Mouse (Mus musculus): Measurements from ENCODE around the gene Btg3. TPM values are rescaled to one million over a fixed set of nuclear protein-coding genes. Genes with fewer than 3 reads are reported as not detected.
"Not testable (repeated sequence)": the region's sequence is repeated elsewhere in the genome, so short reads cannot be mapped to it uniquely, and the experiment has no call there.

Gene Btg3
- total RNA-seq (2021), result 10 to 100 TPM; 17.4 to 36.3 TPM
- long read RNA-seq, experiment 1, transcript Btg3-201 (5 exons, 1,414 nt), result major isoform, 105 of 116 reads
- long read RNA-seq, experiment 1, partial matches to known transcripts, result 3 of 116 reads
- long read RNA-seq, experiment 1, other reads (novel, unspliced or antisense), result 8 of 116 reads
- long read RNA-seq, experiment 2, transcript Btg3-201 (5 exons, 1,414 nt), result major isoform, 36 of 43 reads
- long read RNA-seq, experiment 2, partial matches to known transcripts, result 5 of 43 reads
- long read RNA-seq, experiment 2, other reads (novel, unspliced or antisense), result 2 of 43 reads

DNA sequence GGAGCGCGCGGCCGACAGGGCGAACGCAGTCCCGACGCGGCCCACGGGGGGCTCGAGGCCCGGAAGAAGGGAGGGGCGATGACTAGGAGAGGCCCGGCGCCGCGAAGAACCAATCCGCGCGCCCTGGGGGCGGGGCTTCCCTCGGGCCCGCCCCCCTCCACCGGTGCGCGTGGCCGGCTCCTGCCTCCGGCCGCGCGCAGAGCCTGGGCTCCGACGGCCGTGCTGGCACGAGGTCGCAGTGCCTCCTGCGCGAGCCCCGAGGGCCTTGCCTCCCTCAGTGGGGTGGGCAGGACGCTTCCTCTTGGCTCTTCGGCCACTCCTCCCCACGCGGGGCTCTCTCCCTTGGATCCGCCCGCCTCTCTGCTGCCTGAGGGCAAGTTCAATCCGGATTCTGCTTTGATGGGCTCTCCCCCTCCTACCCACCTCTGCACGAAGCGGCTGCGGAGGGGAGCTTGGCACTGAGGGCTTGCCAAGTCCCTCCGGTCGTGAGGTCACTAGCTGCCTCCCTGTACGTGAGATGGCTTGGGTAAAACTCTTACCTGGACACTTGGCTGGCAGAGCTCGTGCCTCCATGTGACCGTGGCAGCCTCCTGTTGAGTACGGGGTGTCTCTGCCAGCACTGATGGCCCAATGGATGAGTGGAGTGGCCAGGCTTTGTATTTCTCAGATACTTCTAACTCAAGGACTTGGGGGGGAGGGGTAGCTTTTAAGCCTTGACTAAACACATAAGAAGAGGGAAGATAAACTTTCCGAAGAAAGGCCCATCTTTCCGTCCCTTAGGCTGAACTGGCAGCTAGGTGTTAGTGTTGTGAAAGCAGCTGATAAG is at the start of gene Btg3:
TSS of gene Btg3 (minus strand) at position 448 of the 826 bp plus-strand sequence.
- DNase-seq, result peak; percentile 95

DNA sequence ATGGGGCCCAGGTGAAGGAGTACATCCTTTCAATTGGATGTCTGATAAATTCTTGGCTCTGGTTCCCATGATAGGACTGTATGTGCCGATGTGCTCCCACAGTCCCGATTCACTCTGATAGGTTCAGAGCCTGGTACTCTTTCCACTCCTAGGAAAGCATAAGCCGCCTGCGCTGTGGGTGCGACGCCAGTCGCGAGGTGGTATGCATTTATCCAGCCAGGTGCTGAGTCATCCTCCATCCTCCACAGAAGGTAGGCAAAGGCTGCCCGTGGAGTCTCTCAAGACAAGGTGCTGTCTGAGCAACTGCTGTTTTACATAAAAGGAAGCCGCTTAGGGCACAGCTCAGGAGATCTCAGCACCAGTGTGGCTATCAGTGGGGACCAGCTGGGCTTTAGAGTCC is 40.7 kb upstream of the Btg3 start:
- DNase-seq, result no peak

- DNase-seq, result no peak
Measured at GRCm38 (mm10) chr16:78416500-78416899, 39.5 kb upstream of the Btg3 start.

GRCm38 (mm10) chr16:78409991-78410390 is 33.0 kb upstream of the Btg3 start:
- DNase-seq, result no peak

DNA sequence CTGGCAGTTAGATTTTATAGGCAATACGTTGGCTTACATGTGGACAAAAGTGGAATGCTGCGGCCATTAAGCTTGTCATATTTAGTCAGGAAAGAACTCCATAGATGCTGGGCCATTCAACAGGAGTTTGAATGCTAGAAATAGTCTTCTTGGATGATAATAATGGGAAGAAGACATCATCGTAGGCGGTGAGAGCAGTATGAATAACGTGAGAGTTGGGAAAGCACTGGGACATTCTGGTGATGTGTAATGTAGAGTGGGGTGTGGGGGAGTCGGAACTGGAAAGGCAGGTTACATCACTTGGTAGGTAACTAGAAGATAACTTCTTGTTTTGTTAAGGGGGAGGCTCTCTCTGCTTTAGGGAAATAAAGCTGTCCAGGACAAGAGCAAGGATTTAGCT is 30.9 kb upstream of the Btg3 start:
- DNase-seq, result no peak

DNA sequence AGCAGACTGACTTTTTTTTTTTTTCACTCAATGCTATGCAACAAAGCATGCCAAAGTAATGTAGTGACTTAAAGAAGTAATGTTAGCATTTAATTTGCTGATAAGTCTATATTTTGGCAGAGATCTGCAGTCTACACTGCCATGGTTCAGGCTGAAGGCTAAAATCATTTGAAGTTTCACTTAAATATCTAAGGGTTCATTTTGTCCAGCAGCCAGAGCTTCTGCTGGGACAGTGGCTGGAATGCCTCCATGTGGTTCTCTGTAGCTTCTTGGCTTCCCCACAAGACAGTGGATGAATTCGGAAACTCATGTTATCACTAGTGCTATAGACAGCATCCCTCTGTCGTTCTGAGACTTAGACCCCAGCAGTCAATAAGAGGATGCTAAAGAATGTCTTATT is 29.7 kb upstream of the Btg3 start:
- DNase-seq, result no peak

DNA sequence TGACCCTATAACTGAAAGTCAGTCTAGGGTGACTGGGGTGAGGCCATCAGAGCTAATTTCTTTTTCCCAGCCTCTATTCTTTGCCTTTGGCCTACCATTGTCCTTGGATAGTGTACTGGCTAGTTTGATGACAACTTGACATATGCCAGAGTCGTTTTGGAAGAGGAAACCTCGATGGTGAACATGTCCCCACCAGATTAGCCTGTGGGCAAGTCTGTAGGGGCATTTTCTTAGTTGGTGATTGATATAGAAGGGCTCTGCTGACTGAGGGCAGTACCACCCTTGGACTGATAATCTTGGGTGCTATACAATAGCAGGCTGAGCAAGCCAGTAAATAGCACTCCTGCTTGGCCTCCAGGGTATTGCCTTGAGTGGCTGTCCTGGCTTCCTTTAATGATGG is 25.3 kb upstream of the Btg3 start:
- no peak for DNase-seq

- no peak for DNase-seq
Measured at GRCm38 (mm10) chr16:78399423-78399822, 22.4 kb upstream of the Btg3 start.

- DNase-seq, result no peak
Measured at GRCm38 (mm10) chr16:78398734-78399133, 21.7 kb upstream of the Btg3 start.

DNA sequence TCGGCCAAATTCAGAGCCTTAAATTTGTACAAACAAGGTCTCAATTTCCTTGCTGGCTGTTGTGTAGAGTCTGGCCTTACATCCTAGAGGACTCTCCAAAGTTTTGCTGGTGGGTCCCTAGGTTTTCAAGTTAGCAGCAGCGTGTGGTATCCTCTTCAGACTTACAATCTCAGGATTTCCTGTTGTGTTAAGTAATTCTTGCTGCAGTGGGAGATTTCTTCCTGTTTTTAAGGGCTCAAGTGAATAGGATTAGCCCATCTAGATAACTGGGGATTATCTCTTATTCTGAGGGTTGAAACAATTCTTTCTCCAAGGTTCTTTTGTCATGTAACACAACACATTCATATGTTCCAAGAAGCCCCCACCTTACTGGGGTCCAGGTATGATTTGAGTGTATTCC is 14.4 kb upstream of the Btg3 start:
- no peak for DNase-seq

- DNase-seq, result no peak
Measured at GRCm38 (mm10) chr16:78389986-78390385, 13.0 kb upstream of the Btg3 start.

GRCm38 (mm10) chr16:78389122-78389521 is 12.1 kb upstream of the Btg3 start:
- DNase-seq, result no peak

- no peak for DNase-seq
Measured at GRCm38 (mm10) chr16:78378493-78378892, 1.5 kb upstream of the Btg3 start.

DNA sequence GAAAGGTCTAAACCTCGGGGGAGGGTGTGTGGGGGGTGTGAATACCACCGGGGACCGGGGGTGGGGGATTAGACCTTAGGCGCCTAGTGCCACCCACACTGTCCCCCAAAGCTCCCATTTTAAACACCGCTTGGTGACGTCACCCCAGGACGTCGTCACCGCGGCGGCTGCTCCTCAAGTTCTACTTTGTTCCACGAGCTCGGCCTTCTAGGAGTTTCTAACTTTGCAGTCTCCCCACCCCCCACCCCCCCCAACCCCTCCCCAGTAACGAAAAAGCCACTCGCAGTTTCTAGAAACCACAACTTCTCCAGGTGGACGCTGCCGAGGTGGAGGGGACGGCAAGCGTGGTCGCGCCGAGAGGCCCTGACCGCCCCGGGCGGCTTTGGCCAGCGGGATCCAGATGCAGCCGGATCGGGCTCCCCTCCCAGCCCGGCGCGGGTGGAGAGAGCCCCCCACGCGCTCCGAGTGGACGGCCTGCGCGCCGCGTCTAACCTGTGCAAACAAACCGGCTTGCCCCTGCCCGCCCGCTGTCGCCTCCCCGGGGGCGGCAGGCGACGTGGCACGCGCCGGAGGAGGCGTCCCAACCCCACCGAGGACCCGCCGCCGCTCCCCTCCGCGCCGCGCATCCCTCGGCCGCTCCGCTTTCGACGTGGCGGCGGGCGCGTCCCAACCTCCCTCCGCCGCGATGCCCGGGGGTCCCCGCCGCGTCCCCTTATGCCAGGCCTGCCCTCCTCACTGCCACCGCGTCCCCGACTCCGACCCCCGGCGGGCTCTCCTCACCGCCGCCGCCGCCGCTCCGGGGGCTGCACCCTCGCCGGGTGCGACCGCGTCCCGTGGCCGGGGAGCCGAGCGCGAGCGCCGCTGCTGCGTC is 936 bp downstream of the Btg3 start:
- peak; percentile 74 for DNase-seq

GRCm38 (mm10) chr16:78375222-78375621 is 1.8 kb downstream of the Btg3 start:
- no peak for DNase-seq

DNA sequence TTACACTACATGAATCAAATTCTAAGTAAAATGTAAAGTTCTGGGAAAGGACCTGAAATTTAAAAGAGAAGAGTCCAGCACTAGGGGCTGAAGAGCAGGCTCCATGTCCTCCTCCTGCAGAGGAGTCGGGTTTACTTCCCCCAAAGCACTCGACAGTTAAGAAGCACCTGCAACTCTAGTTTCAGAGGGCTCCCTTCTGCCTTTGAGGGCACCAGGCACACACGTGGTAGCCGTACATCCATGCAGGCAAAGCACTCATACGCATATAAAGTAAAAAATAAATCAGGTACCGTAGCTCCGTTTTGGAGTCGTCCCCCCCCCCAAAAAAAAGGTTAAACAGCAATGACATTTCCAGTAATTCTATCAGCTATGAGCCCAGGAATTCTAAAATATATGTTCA is 3.2 kb downstream of the Btg3 start:
- DNase-seq, result no peak

DNA sequence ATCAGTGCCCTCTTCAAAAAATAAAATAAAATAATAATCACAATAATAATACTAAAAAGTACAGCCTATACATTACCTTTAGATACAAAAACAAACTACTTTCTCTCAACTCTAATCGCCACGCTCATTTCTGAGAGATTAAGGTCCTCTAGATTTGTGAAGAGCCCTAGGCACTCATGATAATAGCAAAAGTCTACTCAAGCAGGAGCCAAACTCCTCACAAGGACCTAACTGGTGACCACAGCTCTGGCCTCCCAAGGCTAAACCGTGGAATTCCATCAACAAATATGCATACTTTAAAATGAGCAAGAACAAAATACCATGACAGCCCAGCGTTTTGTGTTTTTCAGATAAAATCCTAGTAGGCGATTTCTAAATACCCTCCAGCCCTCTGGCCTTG is 4.2 kb downstream of the Btg3 start:
- no peak for DNase-seq

DNA sequence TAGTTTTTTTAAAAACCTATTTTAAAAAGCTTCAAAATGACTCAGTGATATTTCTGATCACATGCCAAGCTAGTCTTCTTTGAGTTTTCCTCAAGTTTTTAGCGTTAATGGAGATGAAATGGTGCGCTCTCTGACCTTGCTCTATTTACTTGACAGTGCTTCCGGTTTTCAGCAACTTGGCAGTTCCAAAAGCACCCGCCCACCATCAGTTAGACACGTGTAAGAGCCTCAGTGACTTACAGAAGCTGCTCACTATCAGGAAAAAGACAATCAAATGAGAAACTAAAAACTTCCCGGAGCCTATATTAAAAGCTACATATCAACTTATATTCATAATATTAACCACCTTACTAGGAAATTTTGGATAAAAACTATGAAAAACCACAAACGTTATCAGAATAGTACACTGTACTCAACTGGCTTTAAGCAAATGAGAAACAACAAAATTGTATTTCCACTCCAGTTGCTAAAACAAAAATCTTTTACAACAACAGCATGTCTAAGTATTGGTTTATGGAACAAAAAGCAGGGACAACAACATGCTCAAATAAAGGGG is 5.4 kb downstream of the Btg3 start:
- peak; percentile 61 for DNase-seq

DNA sequence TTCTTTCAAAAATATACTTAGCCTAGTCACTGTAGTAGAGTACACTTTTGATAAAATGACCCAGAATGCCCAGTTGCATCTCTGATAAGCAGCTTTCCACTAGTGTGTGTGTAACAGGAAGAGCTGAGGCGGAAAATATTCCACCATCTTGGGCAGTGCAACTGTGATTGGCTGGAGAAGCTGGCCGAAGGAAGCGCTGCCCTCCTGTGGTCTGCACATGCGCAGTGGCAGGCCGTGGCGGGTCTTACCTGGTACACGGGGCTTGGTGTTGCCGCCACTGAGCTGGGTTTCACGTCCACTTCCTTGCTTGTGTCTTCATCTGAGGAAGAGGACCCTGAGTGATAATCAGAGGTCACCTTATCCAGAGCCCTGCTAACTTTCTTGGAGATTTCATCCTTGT is 12.4 kb downstream of the Btg3 start:
- not testable (repeated sequence) for DNase-seq

DNA sequence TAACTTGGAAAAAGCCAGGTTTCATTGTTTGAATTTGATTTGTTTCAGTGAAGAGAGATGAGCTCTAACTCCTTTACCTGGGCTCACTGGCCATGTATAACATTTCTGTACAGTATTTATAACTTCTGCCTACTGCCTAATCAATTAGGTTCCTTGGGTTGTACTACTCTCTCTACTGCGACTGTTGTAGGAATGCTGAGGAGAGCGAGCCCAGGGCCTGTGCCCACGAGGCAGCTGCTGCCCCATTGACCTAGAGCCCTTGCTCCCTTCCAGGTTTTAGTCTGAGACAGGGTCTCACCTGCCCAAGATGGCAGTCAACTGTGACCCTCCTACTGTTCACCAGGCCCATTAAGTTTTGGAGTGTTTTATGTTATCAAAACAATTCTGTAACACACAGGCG is 15.5 kb downstream of the Btg3 start:
- no peak for DNase-seq

DNA sequence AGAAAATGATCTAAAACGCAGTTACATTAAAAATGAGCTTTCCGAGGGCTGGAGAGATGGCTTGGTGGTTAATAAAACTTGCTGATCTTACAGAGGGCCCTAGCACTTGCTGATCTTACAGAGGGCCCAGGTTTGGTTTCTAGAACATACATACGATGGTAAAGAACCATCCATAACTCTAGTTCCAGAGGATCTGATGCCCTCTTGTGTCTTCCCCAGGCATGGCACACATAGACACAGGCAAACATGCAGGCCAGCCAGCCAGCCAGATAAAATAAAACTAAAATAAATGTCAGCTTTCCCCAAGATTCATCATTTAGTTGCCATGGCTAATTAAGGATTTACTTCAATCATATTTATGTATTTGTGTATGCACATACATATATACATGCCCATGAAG is 19.2 kb downstream of the Btg3 start:
- DNase-seq, result no peak

DNA sequence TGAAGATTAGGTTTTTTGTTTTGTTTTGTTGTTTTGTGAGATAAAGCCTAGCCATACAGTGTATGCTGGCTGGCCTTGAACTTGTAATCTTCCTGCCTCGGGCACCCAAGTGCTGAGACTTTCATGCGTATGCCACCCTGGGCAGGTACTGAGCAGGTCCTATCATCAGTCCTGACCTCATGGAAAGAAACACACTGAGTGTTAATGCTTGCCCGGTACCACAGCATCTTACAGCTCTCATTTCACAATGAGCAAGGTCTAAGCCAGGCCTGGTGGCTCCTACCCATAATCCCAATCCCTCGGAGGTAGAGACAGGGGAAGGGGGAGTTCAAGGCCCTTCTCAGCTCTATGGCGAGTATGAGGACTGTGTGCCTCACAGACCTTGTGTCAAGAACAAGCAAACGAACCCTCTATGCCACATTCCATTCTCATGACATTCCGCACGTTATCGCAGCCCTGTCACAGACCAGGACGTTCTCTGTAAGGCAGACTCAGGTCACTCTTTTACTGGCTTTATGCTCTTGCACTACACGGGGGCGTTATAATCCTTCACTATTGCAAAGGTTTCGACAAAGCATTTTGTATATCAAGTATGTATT is 29.6 kb downstream of the Btg3 start:
- DNase-seq, result no peak
